Mouse (Mus musculus) ovary, postnatal 10 days (tissue): Measurements from ENCODE around the gene Dlg4.
"Not testable (repeated sequence)": the region's sequence is repeated elsewhere in the genome, so short reads cannot be mapped to it uniquely, and the experiment has no call there.

Source experiments
- DNase-seq: peaks from one replicate; pipeline ENCODE4 v3.0.0; 2022; ENCODE audit warnings: low spot score

Gene Dlg4

GRCm38 (mm10) chr11:69996161-69997061 is 20.3 kb upstream of the Dlg4 start:
- DNase-seq, result peak; percentile 41

- peak; percentile 75 for DNase-seq
Measured at GRCm38 (mm10) chr11:69997070-69997509, 19.7 kb upstream of the Dlg4 start.

GRCm38 (mm10) chr11:69998567-69999491 is 17.9 kb upstream of the Dlg4 start:
- DNase-seq, result no peak

- DNase-seq, result no peak
Measured at GRCm38 (mm10) chr11:69999666-70000065, 17.1 kb upstream of the Dlg4 start.

GRCm38 (mm10) chr11:70000396-70000898 is 16.3 kb upstream of the Dlg4 start, which contains the start of gene Dvl2:
Gene Dvl2 (plus strand): TSS chr11:70000595.
- DNase-seq, result peak; percentile 61

GRCm38 (mm10) chr11:70001159-70001558 is 15.6 kb upstream of the Dlg4 start:
- DNase-seq, result no peak

GRCm38 (mm10) chr11:70001865-70002264 is 14.9 kb upstream of the Dlg4 start:
- DNase-seq, result no peak

GRCm38 (mm10) chr11:70002471-70002870 is 14.3 kb upstream of the Dlg4 start:
- DNase-seq, result no peak

- DNase-seq, result no peak
Measured at GRCm38 (mm10) chr11:70005521-70005920, 11.2 kb upstream of the Dlg4 start.

GRCm38 (mm10) chr11:70010033-70010432 is 6.7 kb upstream of the Dlg4 start:
- DNase-seq, result no peak

- DNase-seq, result no peak
Measured at GRCm38 (mm10) chr11:70010548-70010947, 6.2 kb upstream of the Dlg4 start.

- no peak for DNase-seq
Measured at GRCm38 (mm10) chr11:70010961-70011360, 5.8 kb upstream of the Dlg4 start.

GRCm38 (mm10) chr11:70012931-70013330 is 3.8 kb upstream of the Dlg4 start:
- no peak for DNase-seq

GRCm38 (mm10) chr11:70013408-70013807 is 3.3 kb upstream of the Dlg4 start:
- no peak for DNase-seq

GRCm38 (mm10) chr11:70014051-70014450 is 2.7 kb upstream of the Dlg4 start:
- no peak for DNase-seq

- DNase-seq, result peak; percentile 68
Measured at GRCm38 (mm10) chr11:70014880-70015558, 1.7 kb upstream of the Dlg4 start, which contains the start of gene Acadvl. Gene Acadvl (minus strand): TSS chr11:70015411.

- DNase-seq, result no peak
Measured at GRCm38 (mm10) chr11:70015677-70016076, 1.1 kb upstream of the Dlg4 start.

- DNase-seq, result not testable (repeated sequence)
Measured at GRCm38 (mm10) chr11:70016177-70016576, 565 bp upstream of the Dlg4 start.

GRCm38 (mm10) chr11:70017199-70017767 is 541 bp downstream of the Dlg4 start:
- no peak for DNase-seq

- DNase-seq, result no peak
Measured at GRCm38 (mm10) chr11:70018131-70018990, 1.6 kb downstream of the Dlg4 start.
